Mouse (Mus musculus): ENCODE measurements around the gene Gm28043. TPM values are rescaled to one million over a fixed set of nuclear protein-coding genes. Genes with fewer than 3 reads are reported as not detected.

Gene Gm28043
- polyA plus RNA-seq, 1 experiment from 2014 or later: 2.8 TPM

- H3K27ac ChIP-seq: no peak overlapping the region
- H3K9me3 ChIP-seq: no peaks in the 10 kb centered on the region
- H3K27me3 ChIP-seq: no peaks in the 10 kb centered on the region
- peaks cover 94% of the 10 kb centered on the region for H3K36me3 ChIP-seq
- no peak overlapping the region for H3K9ac ChIP-seq
- no peak overlapping the region for H3K4me3 ChIP-seq
- 75% methylated on average over 2 of the region's 2 CpGs for WGBS
- no peak overlapping the region for H3K4me2 ChIP-seq
- no peaks in the 10 kb centered on the region for H3K4me1 ChIP-seq
- ATAC-seq (ENCODE audit: insufficient number of reproducible peaks, low FRiP score, low TSS enrichment, low read depth): no peak
These were observed 68.5 kb downstream of the Gm28043 start for GRCm38 (mm10) chr17:29683127-29683526.

DNA sequence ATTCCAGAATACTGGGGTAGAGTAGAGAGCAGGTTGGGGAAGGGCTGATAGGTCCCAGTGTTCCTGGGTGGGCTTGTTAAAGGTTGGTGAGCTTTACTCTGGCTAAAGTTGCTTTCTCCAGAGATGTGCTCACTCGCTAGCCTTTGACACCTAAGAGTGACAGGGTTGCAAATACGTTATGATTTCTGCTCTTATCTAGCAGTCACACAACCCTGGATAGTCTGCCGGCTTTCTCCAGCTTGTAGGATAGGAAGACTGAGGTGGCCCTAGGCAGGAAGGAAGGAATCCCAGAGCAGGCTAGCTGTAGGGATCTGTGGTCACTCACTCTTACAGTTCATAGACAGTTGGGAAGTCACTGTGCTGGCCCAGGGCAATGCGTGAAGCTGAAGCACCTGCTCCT, 69.6 kb downstream of the Gm28043 start:
- no peak for ATAC-seq (ENCODE audit: insufficient number of reproducible peaks, low FRiP score, low TSS enrichment, low read depth)
- H3K4me2 ChIP-seq: no peak overlapping the region

GRCm38 (mm10) chr17:29686771-29687170, 72.1 kb downstream of the Gm28043 start:
- ATAC-seq (ENCODE audit: insufficient number of reproducible peaks, low FRiP score, low TSS enrichment, low read depth): no peak
- 93% methylated on average over 5 of the region's 5 CpGs for WGBS
- H3K27me3 ChIP-seq: no peaks in the 10 kb centered on the region
- peaks cover 91% of the 10 kb centered on the region for H3K36me3 ChIP-seq
- no peaks in the 10 kb centered on the region for H3K4me1 ChIP-seq
- no peak overlapping the region for H3K4me3 ChIP-seq
- H3K9ac ChIP-seq: no peak overlapping the region
- H3K4me2 ChIP-seq: no peak overlapping the region
- H3K27ac ChIP-seq: no peak overlapping the region
- no peaks in the 10 kb centered on the region for H3K9me3 ChIP-seq

More for the DNA sequence above, 69.6 kb downstream of the Gm28043 start:
- H3K4me1 ChIP-seq: no peaks in the 10 kb centered on the region
- H3K27ac ChIP-seq: no peak overlapping the region
- no peaks in the 10 kb centered on the region for H3K27me3 ChIP-seq
- no peak overlapping the region for H3K9ac ChIP-seq
- H3K36me3 ChIP-seq: peaks cover 90% of the 10 kb centered on the region
- 98% methylated on average over 4 of the region's 4 CpGs for WGBS
- no peak overlapping the region for H3K4me3 ChIP-seq
- H3K9me3 ChIP-seq: no peaks in the 10 kb centered on the region

- Histone ChIP-seq H3K27me3 (no peaks in the 10 kb centered on the region), H3K4me3 (no peak overlapping the region), H3K36me3 (peaks cover 87% of the 10 kb centered on the region), H3K4me2 (no peak overlapping the region), H3K27ac (no peak overlapping the region), H3K4me1 (no peaks in the 10 kb centered on the region), H3K9me3 (no peaks in the 10 kb centered on the region), H3K9ac (no peak overlapping the region)
- no peak for ATAC-seq (ENCODE audit: insufficient number of reproducible peaks, low FRiP score, low TSS enrichment, low read depth)
- WGBS: 86% methylated on average over 6 of the region's 6 CpGs
These were observed 72.7 kb downstream of the Gm28043 start for GRCm38 (mm10) chr17:29687373-29687772.

DNA sequence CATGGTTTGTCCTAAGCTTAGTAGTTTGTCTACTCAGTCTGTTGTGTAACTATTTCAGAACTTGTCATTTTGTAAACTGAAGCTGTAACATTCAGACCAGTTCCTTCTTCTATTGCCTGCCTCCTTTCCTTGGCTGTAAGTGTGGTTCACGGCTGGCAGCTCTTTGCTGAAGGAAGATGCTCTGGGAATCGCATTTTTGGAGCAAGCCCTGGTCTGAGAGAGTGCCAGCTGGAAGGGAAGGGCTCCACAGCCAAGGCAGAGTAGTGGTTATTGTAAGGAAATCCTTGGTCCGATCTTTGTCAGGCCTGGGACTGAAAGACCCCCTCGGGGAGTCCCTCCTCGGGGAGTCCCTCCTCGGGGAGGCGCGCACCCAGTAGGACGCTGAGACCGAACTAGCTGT, 73.9 kb downstream of the Gm28043 start:
- no peak overlapping the region for H3K4me2 ChIP-seq
- H3K4me3 ChIP-seq: no peak overlapping the region
- ATAC-seq (ENCODE audit: insufficient number of reproducible peaks, low FRiP score, low TSS enrichment, low read depth): no peak
- H3K27me3 ChIP-seq: no peaks in the 10 kb centered on the region
- no peaks in the 10 kb centered on the region for H3K4me1 ChIP-seq
- no peaks in the 10 kb centered on the region for H3K9me3 ChIP-seq
- H3K36me3 ChIP-seq: peaks cover 77% of the 10 kb centered on the region
- 88% methylated on average over 10 of the region's 10 CpGs for WGBS
- H3K27ac ChIP-seq: no peak overlapping the region
- no peak overlapping the region for H3K9ac ChIP-seq

- H3K27me3 ChIP-seq: no peaks in the 10 kb centered on the region
- no peak overlapping the region for H3K4me2 ChIP-seq
- peaks cover 78% of the 10 kb centered on the region for H3K36me3 ChIP-seq
- WGBS: 72% methylated on average over 6 of the region's 6 CpGs
- no peaks in the 10 kb centered on the region for H3K4me1 ChIP-seq
- H3K9ac ChIP-seq: no peak overlapping the region
- no peak for ATAC-seq (ENCODE audit: insufficient number of reproducible peaks, low FRiP score, low TSS enrichment, low read depth)
- H3K9me3 ChIP-seq: no peaks in the 10 kb centered on the region
- H3K4me3 ChIP-seq: no peak overlapping the region
- no peak overlapping the region for H3K27ac ChIP-seq
These were observed 75.6 kb downstream of the Gm28043 start for GRCm38 (mm10) chr17:29690257-29690656.

DNA sequence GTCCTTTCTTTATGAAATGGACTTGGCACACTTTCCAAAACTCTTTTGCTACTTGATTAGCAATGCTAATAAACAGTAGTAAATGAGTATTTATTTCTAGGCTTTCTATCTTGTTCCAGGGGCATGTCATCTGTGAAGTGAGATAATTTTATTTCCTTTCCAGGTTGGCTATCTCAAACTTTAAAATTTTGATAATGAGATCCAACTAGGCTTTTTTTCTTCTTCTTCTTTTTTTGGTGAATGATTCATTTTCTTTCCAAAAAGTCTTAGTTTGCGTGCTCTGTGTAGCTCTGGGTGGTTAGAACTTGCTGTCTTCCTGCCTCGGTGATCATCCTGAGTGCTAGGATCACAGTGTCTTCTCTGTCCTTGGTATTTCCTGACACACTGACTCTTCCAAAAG, 78.2 kb downstream of the Gm28043 start:
- Histone ChIP-seq H3K4me3 (no peak overlapping the region), H3K27ac (no peak overlapping the region), H3K4me2 (no peak overlapping the region), H3K9me3 (no peaks in the 10 kb centered on the region), H3K36me3 (peaks cover 72% of the 10 kb centered on the region), H3K4me1 (no peaks in the 10 kb centered on the region), H3K27me3 (no peaks in the 10 kb centered on the region), H3K9ac (no peak overlapping the region)
- ATAC-seq (ENCODE audit: insufficient number of reproducible peaks, low FRiP score, low TSS enrichment, low read depth): no peak
- WGBS: 94% methylated on average over 2 of the region's 2 CpGs

DNA sequence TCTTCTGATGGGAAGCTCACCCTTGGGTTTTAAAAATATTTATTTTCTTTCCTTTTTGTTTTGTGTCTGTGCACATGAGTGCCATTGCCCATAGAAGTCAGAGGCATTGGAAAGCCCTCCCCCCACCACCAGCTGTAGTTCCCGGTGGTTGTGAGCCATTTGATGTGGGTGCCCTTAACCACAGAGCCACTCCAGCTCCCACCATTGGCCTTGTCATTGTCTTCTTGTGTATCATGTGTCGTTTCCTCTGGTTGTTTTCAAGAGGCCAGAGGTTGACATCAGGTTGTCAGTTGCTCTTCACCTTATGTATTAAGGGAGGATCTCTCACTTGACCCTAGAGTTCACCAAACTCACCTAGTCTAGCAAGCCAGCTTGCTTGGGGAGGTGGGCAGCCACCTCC, 78.9 kb downstream of the Gm28043 start:
- Histone ChIP-seq H3K9me3 (no peaks in the 10 kb centered on the region), H3K4me1 (no peaks in the 10 kb centered on the region), H3K36me3 (peaks cover 73% of the 10 kb centered on the region), H3K27ac (no peak overlapping the region), H3K4me3 (no peak overlapping the region), H3K4me2 (no peak overlapping the region), H3K9ac (no peak overlapping the region), H3K27me3 (no peaks in the 10 kb centered on the region)
- no peak for ATAC-seq (ENCODE audit: insufficient number of reproducible peaks, low FRiP score, low TSS enrichment, low read depth)
- WGBS: 69% methylated on average over 2 of the region's 2 CpGs

GRCm38 (mm10) chr17:29694516-29694915, 79.8 kb downstream of the Gm28043 start:
- Histone ChIP-seq H3K27me3 (no peaks in the 10 kb centered on the region), H3K27ac (no peak overlapping the region), H3K4me2 (no peak overlapping the region), H3K4me1 (no peaks in the 10 kb centered on the region), H3K9me3 (no peaks in the 10 kb centered on the region), H3K9ac (no peak overlapping the region), H3K36me3 (peaks cover 79% of the 10 kb centered on the region), H3K4me3 (no peak overlapping the region)
- no peak for ATAC-seq (ENCODE audit: insufficient number of reproducible peaks, low FRiP score, low TSS enrichment, low read depth)
- WGBS: 87% methylated on average over 4 of the region's 4 CpGs

DNA sequence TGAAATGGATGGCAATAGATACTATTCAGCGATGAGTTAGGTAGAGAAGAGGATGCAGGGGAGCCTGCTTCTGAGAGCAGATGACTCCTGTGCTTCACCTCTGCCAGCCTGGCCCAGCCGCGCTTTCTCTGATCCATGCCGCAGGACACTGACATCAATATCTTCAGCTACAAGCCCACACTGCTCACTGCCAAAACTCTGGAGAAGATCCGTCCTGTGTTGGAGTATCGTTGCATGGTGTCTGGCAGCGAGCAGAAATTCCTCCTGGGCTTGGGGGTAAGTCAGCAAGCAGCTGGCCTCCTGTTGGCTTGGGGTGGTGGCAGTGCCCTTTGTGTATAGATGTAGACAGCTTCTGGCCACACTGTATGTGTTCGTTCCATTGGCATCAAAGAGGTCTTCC, 82.3 kb downstream of the Gm28043 start:
- Histone ChIP-seq H3K36me3 (peaks cover 79% of the 10 kb centered on the region), H3K27ac (no peak overlapping the region), H3K9ac (no peak overlapping the region), H3K4me2 (no peak overlapping the region), H3K4me3 (no peak overlapping the region), H3K27me3 (no peaks in the 10 kb centered on the region), H3K9me3 (no peaks in the 10 kb centered on the region), H3K4me1 (no peaks in the 10 kb centered on the region)
- WGBS: 96% methylated on average over 8 of the region's 8 CpGs
- no peak for ATAC-seq (ENCODE audit: insufficient number of reproducible peaks, low FRiP score, low TSS enrichment, low read depth)

- no peaks in the 10 kb centered on the region for H3K27me3 ChIP-seq
- H3K9me3 ChIP-seq: no peaks in the 10 kb centered on the region
- no peak overlapping the region for H3K4me2 ChIP-seq
- 83% methylated on average over 6 of the region's 6 CpGs for WGBS
- H3K27ac ChIP-seq: no peak overlapping the region
- no peak for ATAC-seq (ENCODE audit: insufficient number of reproducible peaks, low FRiP score, low TSS enrichment, low read depth)
- no peaks in the 10 kb centered on the region for H3K4me1 ChIP-seq
- H3K36me3 ChIP-seq: peaks cover 94% of the 10 kb centered on the region
- H3K4me3 ChIP-seq: no peak overlapping the region
- H3K9ac ChIP-seq: no peak overlapping the region
These were observed 83.7 kb downstream of the Gm28043 start for GRCm38 (mm10) chr17:29698421-29698820.

DNA sequence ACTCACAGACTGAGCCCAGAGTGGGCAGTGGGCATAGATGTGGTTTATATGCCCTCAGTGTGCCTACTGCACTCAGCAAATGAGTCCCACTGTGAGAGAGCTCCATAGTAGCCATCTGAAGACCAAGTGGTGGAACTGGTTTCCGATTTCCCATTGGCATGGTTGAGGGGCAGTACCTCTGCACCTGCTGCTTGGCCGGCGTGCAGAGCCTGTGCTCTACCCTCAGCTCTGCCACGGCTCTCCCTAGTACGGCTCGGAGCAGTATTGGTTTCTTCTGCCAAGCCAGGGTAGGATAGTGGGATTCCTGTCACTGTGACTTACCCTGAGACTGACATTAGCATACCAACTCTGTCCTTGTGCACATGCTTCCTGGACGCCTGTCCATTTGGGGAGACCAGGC, 85.9 kb downstream of the Gm28043 start:
- Histone ChIP-seq H3K4me3 (no peak overlapping the region), H3K27me3 (no peaks in the 10 kb centered on the region), H3K9ac (no peak overlapping the region), H3K4me1 (no peaks in the 10 kb centered on the region), H3K27ac (no peak overlapping the region), H3K4me2 (no peak overlapping the region), H3K9me3 (no peaks in the 10 kb centered on the region), H3K36me3 (peaks cover 87% of the 10 kb centered on the region)
- 90% methylated on average over 7 of the region's 7 CpGs for WGBS
- ATAC-seq (ENCODE audit: insufficient number of reproducible peaks, low FRiP score, low TSS enrichment, low read depth): no peak

DNA sequence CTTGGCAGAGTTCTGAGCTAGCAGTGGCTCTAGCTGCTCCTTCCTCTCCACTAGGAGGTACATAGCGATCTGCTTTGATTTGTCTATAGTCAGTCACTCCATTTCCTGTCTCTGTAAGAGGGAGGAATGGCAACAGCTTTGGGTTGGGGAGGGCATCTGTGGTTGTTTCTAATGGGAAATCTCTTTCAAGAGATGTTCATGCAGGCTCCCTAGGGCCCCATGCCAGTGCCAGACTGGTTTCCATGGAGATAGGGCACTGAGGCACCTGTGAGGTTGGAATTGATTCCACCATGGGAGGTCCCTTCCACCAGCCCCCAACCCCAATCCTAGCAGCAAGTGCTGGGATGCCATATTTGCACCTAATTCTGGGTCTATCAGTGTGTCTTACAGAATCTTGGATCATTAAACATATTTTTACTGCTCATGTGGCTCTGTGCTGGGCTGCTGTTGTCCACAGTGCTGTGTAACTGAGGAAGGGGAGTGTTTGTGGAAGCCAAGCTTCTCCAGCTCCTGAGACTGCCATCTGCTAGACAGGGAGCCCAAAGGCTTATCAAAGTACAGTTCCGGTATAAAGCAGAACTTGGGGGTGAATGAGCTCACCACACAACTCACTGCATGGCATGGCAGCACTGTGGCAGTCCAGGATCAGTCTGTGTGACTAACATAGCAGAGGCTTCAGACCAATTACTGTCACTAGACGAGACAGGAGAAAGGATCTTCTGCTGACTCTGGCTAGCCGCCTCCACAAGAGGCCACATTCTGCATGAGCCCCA, 88.4 kb downstream of the Gm28043 start:
- Histone ChIP-seq H3K9ac (no peak overlapping the region), H3K9me3 (no peaks in the 10 kb centered on the region), H3K4me1 (peaks cover 7% of the 10 kb centered on the region; the same call in 1 of the 2 replicates), H3K27me3 (no peaks in the 10 kb centered on the region), H3K4me2 (no peak overlapping the region), H3K4me3 (no peak overlapping the region), H3K27ac (no peak overlapping the region), H3K36me3 (peaks cover 67% of the 10 kb centered on the region)
- no peak for ATAC-seq (ENCODE audit: insufficient number of reproducible peaks, low FRiP score, low TSS enrichment, low read depth)
- 76% methylated on average over 4 of the region's 4 CpGs for whole genome bisulfite sequencing
